Mouse (Mus musculus): Measurements from ENCODE around the gene Lurap1l.

DNA sequence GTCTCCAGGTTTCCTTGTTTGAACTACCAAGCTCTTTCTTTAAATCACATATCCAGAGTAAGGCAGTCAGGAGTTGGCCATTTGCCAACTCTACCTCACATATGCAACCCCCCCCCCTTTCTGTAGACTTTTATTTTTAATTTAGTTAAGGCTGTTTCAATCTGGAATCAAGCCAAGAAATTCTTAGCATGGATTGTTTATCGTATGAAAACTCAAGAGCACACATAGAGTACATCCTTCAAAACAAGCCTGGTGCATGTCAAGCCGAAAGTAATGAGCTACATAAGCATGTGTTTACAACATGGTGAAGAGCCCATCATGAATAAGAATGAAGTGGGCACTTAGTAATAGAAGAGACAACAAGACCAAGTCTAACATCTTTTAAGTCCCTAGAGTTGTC, 45.5 kb downstream of the Lurap1l start:
- TF ChIP-seq CTCF (IDR thresholded peaks at IDR 0.05; ENCODE audit: low read depth) = no peak
- no peak for TF ChIP-seq EP300 (IDR thresholded peaks at IDR 0.05; ENCODE audit: low read depth)
